Mouse (Mus musculus) limb, embryonic 12.5 days (tissue): ENCODE results near the gene Cgref1. TPM values are rescaled to one million over a fixed set of nuclear protein-coding genes. Genes with fewer than 3 reads are reported as not detected.

ENCODE experiments used
- ATAC-seq: fragments of 200-750 bp; cut with Nextera tagmentation; 2 replicates; pipeline ENCODE4 v1.8.0; 2017; ENCODE audit warnings: low read depth, moderate TSS enrichment; ENCODE audit not compliant: insufficient number of reproducible peaks, insufficient read depth, low FRiP score, low TSS enrichment
- H3K27ac ChIP-seq: fragments of 300-500 bp; sonication (generic); 2 replicates; pipeline ENCODE4 v1.5.1; 2016; ENCODE audit warnings: mild to moderate bottlenecking, moderate library complexity
- H3K27me3 ChIP-seq: fragments of 300-500 bp; sonication (generic); 2 replicates; pipeline ENCODE4 v1.6.1; 2016; ENCODE audit warnings: mild to moderate bottlenecking, moderate library complexity
- H3K36me3 ChIP-seq: fragments of 300-500 bp; sonication (generic); 2 replicates; pipeline ENCODE4 v1.6.1; 2016; ENCODE audit warnings: mild to moderate bottlenecking, moderate library complexity
- H3K4me1 ChIP-seq: fragments of 300-500 bp; sonication (generic); replicated peaks from 2 replicates; pipeline ENCODE4 v1.6.1; 2016
- H3K4me2 ChIP-seq: fragments of 300-500 bp; sonication (generic); 2 replicates; pipeline ENCODE4 v1.6.1; 2016; ENCODE audit warnings: mild to moderate bottlenecking, moderate library complexity
- H3K4me3 ChIP-seq: fragments of 300-500 bp; sonication (generic); replicated peaks from 2 replicates; pipeline ENCODE4 v1.5.1; 2016; ENCODE audit warnings: mild to moderate bottlenecking
- H3K9ac ChIP-seq: fragments of 300-500 bp; sonication (generic); replicated peaks from 2 replicates; pipeline ENCODE4 v1.6.1; 2016; ENCODE audit warnings: mild to moderate bottlenecking, moderate library complexity
- H3K9me3 ChIP-seq: fragments of 300-500 bp; sonication (generic); 2 replicates; pipeline ENCODE4 v1.6.1; 2016; ENCODE audit warnings: mild to moderate bottlenecking, moderate library complexity
- WGBS: fragments of 180-500 bp; shearing (Covaris S2); methylation state at CpG from one replicate; pipeline ENCODE4 v1.1.7; 2016; 5-methylcytosine and 5-hydroxymethylcytosine counted together
- polyA plus RNA-seq: library from polyadenylated mRNA; unstranded; fragments of >200 nt; fragmentation: Nextera tagmentation; extraction: Ambion mirVana; gene quantifications from 2 replicates; pipeline ENCODE4 v1.2.1, GENCODE M21; 2016

The Cgref1 gene
- polyA plus RNA-seq, 1 experiment from 2014 or later: 4.4 TPM

- peak overlapping the region; percentile 82 for H3K4me3 ChIP-seq
- H3K27me3 ChIP-seq: no peaks in the 10 kb centered on the region
- peak overlapping the region; percentile 80 for H3K4me2 ChIP-seq
- H3K4me1 ChIP-seq: peaks cover 23% of the 10 kb centered on the region
- no peak for ATAC-seq
- H3K9me3 ChIP-seq: no peaks in the 10 kb centered on the region
- no peak overlapping the region for H3K9ac ChIP-seq
- no peak overlapping the region for H3K27ac ChIP-seq
- H3K36me3 ChIP-seq: peaks cover 22% of the 10 kb centered on the region
- 85% methylated on average over 2 of the region's 2 CpGs for WGBS
Observed at GRCm38 (mm10) chr5:30960814-30961213, 15.4 kb upstream of the Cgref1 start.

DNA sequence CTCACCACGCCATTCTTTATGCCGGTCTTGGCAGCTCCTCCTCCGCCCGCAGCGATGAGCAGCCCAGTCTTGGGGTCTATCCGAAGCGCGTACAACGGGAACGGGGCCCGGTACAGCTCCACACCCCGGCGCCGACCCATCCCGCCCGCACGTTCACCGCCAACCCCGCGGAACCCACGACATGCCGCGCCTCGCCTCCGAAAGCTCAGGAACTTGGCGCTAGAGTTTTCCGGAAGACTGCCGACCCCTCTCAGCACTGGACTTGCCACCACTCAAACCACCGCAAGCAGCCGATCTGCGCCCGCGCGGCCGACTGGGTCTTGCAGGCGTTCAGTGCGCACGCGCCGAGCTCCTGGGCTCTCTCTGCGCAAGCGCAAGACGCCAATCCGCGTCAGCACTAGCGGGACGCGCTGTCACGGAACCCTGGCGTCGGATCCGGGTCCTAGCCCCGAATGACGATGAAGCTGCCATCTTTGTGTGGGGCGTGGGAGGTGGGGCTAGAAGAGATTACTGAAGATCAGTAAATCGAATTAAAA lies 14.6 kb upstream of the Cgref1 start, which contains the start of gene Preb:
Gene Preb, minus strand, starts transcription at position 396 of the 536 bp plus-strand sequence.
- H3K36me3 ChIP-seq: peaks cover 30% of the 10 kb centered on the region
- peaks cover 23% of the 10 kb centered on the region for H3K4me1 ChIP-seq
- H3K4me2 ChIP-seq: peak within 1 kb of the TSS; percentile 80
- H3K4me3 ChIP-seq: peak within 1 kb of the TSS; percentile 82
- H3K9ac ChIP-seq: peak within 1 kb of the TSS; percentile 83
- no peaks in the 10 kb centered on the region for H3K27me3 ChIP-seq
- H3K9me3 ChIP-seq: no peaks in the 10 kb centered on the region
- peak within 1 kb of the TSS; percentile 91 for H3K27ac ChIP-seq
- ATAC-seq: peak; percentile 94
- WGBS: under 1% methylated on average over 56 of the region's 56 CpGs

DNA sequence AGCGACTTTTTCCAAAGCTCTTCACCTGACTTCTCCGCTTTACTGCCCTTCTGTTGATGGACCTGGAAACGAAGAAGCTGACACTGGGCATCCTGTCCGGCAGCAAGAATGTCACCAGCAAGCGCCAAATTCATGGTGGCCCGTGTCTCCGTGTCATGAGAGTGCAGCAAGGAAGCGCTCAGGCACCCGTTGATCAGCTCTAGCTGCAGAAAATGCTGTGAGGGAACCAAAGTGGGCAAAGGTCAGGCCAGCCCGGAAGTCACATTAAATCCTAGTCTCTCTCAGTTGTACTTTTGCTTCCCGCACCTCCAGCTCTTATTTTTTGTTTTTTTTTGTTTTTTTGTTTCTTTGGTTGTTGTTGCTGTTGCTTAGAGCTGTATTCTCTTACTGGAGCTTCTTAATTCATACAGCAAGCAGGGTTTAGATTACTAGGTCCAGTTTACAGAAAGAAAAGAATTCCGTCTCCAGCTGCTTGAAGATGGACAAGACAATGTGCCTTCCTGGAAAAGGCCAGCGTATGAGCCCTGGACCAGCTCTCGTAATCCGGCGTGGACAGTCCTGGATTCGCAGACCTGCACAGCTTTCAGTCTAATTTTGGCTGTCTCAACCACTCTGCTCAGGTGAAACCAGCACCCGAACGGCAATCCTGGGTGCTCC lies 13.9 kb upstream of the Cgref1 start:
- Histone ChIP-seq H3K36me3 (peaks cover 37% of the 10 kb centered on the region), H3K9me3 (no peaks in the 10 kb centered on the region), H3K27ac (peak overlapping the region; percentile 91), H3K9ac (peak overlapping the region; percentile 83), H3K4me1 (peaks cover 23% of the 10 kb centered on the region), H3K4me2 (peak overlapping the region; percentile 80), H3K4me3 (peak overlapping the region; percentile 82), H3K27me3 (no peaks in the 10 kb centered on the region)
- ATAC-seq: no peak
- WGBS: 38% methylated on average over 19 of the region's 19 CpGs

GRCm38 (mm10) chr5:30957891-30958290 lies 12.5 kb upstream of the Cgref1 start:
- H3K27me3 ChIP-seq: no peaks in the 10 kb centered on the region
- H3K9me3 ChIP-seq: no peaks in the 10 kb centered on the region
- H3K4me1 ChIP-seq: peaks cover 23% of the 10 kb centered on the region
- no peak overlapping the region for H3K4me3 ChIP-seq
- no peak overlapping the region; the same call in 1 of the 2 replicates for H3K9ac ChIP-seq
- 91% methylated on average over 6 of the region's 6 CpGs for WGBS
- H3K36me3 ChIP-seq: peaks cover 51% of the 10 kb centered on the region
- H3K4me2 ChIP-seq: no peak overlapping the region
- H3K27ac ChIP-seq: no peak overlapping the region
- no peak for ATAC-seq

DNA sequence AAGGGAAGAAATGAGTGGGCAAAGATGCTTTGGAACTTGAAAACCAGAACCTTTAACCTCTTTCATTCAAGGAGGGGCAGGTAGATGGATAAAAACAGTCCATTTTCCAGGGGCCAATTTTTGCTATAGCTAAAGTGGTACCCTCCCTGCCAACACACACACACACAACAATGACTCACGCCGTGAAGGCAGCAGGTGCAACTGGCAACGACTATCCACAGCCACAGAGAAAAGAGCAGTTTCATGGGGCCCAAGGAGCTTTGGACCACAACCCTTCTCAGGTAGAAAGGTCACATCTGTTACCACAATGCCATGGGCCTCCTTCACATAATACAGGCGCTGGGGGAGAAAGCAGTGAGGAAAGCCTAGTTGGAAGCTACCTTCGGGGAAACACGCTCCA lies 10.4 kb upstream of the Cgref1 start:
- ATAC-seq: no peak
- no peak overlapping the region for H3K27ac ChIP-seq
- 93% methylated on average over 6 of the region's 6 CpGs for WGBS
- no peak overlapping the region for H3K9ac ChIP-seq
- no peak overlapping the region for H3K4me3 ChIP-seq
- peaks cover 23% of the 10 kb centered on the region for H3K4me1 ChIP-seq
- H3K36me3 ChIP-seq: peaks cover 67% of the 10 kb centered on the region
- no peaks in the 10 kb centered on the region for H3K27me3 ChIP-seq
- H3K9me3 ChIP-seq: no peaks in the 10 kb centered on the region
- no peak overlapping the region for H3K4me2 ChIP-seq

GRCm38 (mm10) chr5:30954556-30954955 lies 9.2 kb upstream of the Cgref1 start:
- Histone ChIP-seq H3K27me3 (no peaks in the 10 kb centered on the region), H3K4me2 (no peak overlapping the region), H3K9me3 (no peaks in the 10 kb centered on the region), H3K36me3 (peaks cover 67% of the 10 kb centered on the region), H3K4me3 (no peak overlapping the region), H3K27ac (no peak overlapping the region), H3K4me1 (peaks cover 28% of the 10 kb centered on the region), H3K9ac (no peak overlapping the region)
- 96% methylated on average over 9 of the region's 9 CpGs for WGBS
- no peak for ATAC-seq

DNA sequence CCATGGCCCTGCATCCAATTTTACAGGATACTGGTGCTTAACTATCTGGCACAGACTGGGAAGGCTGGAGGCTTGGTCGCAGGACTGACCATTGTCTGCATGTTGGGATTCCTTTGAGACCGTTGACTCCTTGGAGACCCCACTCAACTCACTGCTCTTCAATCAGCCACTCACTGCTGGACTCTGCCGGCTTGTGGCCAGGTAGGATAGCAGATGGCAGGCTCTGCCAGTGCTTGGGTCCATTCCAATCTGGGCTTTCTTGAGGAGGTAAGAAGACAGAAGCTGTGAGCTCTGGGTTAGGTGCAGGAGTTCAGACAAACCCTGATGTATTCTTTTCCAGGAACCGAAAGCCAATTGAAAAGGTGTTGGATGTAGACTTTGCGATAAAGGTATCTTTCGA lies 8.7 kb upstream of the Cgref1 start:
- no peak overlapping the region for H3K4me2 ChIP-seq
- 97% methylated on average over 6 of the region's 6 CpGs for WGBS
- no peak overlapping the region for H3K9ac ChIP-seq
- peaks cover 28% of the 10 kb centered on the region for H3K4me1 ChIP-seq
- H3K9me3 ChIP-seq: no peaks in the 10 kb centered on the region
- H3K27me3 ChIP-seq: no peaks in the 10 kb centered on the region
- ATAC-seq: no peak
- peaks cover 67% of the 10 kb centered on the region for H3K36me3 ChIP-seq
- no peak overlapping the region for H3K27ac ChIP-seq
- no peak overlapping the region for H3K4me3 ChIP-seq

DNA sequence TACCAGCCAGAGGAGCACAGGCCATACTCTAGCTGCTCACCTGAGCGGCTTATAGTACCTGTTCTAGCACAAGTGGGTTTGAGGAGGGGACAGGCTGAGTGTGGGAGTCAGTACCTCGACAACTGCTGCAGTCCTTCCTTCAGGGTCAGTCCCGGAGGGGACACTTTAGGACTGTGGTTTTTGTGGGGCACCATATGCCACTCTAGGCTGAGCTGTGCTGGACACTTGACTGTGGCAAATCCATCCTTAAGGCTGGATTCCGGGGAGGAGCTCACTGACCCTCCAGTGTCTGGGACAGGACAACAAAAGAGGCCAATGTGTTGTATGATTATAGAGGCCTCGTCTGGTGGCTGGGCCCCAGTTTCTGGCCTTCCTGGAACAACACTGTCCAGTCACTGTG lies 7.2 kb upstream of the Cgref1 start:
- Histone ChIP-seq H3K36me3 (peaks cover 54% of the 10 kb centered on the region), H3K9ac (no peak overlapping the region), H3K4me2 (no peak overlapping the region), H3K4me3 (no peak overlapping the region), H3K27me3 (no peaks in the 10 kb centered on the region; the same call in 1 of the 2 replicates), H3K4me1 (peaks cover 18% of the 10 kb centered on the region), H3K9me3 (no peaks in the 10 kb centered on the region), H3K27ac (no peak overlapping the region)
- no peak for ATAC-seq
- 88% methylated on average over 5 of the region's 5 CpGs for WGBS

DNA sequence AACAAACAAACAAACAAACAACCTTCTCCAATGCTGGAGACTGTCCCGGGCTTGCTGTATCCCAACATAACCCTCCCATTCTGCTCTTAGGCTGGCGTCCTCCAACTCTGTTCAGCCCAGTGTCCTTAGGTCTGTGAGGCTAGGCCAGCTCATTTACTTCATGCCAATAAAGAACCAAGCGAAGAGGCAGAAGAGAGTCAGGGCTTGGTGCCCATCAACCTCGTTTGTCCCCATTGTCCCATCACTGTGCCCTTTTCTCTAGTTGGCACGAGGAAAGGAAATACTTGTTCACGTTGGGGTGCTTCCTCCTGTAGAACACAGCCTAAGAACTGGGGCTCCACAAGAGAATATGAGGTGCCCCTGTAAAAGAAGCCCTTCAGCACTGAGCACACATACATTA lies 6.3 kb upstream of the Cgref1 start:
- no peaks in the 10 kb centered on the region for H3K9me3 ChIP-seq
- no peak overlapping the region for H3K27ac ChIP-seq
- WGBS: 90% methylated on average over 6 of the region's 6 CpGs
- H3K27me3 ChIP-seq: no peaks in the 10 kb centered on the region; the same call in 1 of the 2 replicates
- no peak for ATAC-seq
- peaks cover 15% of the 10 kb centered on the region for H3K4me1 ChIP-seq
- no peak overlapping the region for H3K4me3 ChIP-seq
- no peak overlapping the region for H3K4me2 ChIP-seq
- peaks cover 49% of the 10 kb centered on the region for H3K36me3 ChIP-seq
- no peak overlapping the region for H3K9ac ChIP-seq

DNA sequence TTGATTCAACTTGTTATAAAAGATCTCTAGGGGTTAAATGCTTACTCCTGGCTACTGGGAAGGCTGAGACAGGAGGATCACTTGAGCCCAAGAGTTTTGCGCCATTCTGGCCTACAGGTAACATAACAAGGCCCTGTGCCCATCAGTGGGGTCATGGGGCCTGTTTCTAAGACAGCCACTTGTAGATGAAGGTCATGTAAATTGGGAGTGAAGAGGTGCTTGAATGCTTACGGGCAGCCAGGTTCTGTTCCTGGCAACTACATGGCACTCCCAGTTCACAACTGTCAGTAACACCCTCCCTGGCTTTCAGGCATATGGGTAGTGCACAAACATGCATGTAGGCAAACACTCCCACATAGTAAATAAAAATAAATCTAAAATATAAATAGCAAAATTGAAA lies 5.5 kb upstream of the Cgref1 start:
- ATAC-seq: no peak
- 84% methylated on average over 2 of the region's 2 CpGs for WGBS
- Histone ChIP-seq H3K27ac (no peak overlapping the region), H3K4me2 (peak overlapping the region; percentile 84), H3K4me3 (no peak overlapping the region), H3K9me3 (no peaks in the 10 kb centered on the region), H3K4me1 (peaks cover 15% of the 10 kb centered on the region), H3K36me3 (peaks cover 46% of the 10 kb centered on the region), H3K27me3 (peaks cover 3% of the 10 kb centered on the region; the same call in 1 of the 2 replicates), H3K9ac (no peak overlapping the region)

DNA sequence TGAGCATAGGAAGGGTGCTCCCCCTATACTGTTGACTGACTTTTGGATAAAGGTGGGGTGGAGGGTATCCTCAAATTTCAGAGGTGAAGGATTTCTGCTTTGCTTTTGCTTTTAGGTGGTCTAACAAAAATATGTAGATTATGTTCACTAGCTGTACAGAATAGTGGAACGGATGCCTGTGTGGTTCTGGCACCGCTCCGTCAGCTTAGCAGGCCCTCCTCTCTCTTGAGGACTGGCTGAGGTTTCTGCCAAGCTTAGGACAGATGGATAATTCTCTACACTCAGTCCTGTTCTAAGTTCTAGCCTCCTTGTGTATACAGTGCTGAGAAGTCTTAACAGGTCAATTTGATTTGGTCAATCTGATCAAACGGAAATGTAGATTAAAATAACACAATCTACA lies 5.1 kb upstream of the Cgref1 start:
- Histone ChIP-seq H3K4me2 (peak overlapping the region; percentile 84), H3K27ac (peak overlapping the region; percentile 79; the same call in 1 of the 2 replicates), H3K9ac (peak overlapping the region; percentile 65; the same call in 1 of the 2 replicates), H3K4me1 (peaks cover 17% of the 10 kb centered on the region), H3K27me3 (peaks cover 7% of the 10 kb centered on the region), H3K4me3 (peak overlapping the region; percentile 54), H3K36me3 (peaks cover 42% of the 10 kb centered on the region), H3K9me3 (no peaks in the 10 kb centered on the region)
- no peak for ATAC-seq
- 74% methylated on average over 4 of the region's 4 CpGs for WGBS
